Mouse (Mus musculus): Measurements from ENCODE around the gene Rab11b. TPM values are rescaled to one million over a fixed set of nuclear protein-coding genes. Genes with fewer than 3 reads are reported as not detected.
A peak's percentile ranks its signal among the peaks of the same experiment; 100 is the strongest.
"Not testable (repeated sequence)": the region's sequence is repeated elsewhere in the genome, so short reads cannot be mapped to it uniquely, and the experiment has no call there.

Rab11b gene
- polyA plus RNA-seq, 1 experiment from 2014 or later, result 504 TPM

DNA sequence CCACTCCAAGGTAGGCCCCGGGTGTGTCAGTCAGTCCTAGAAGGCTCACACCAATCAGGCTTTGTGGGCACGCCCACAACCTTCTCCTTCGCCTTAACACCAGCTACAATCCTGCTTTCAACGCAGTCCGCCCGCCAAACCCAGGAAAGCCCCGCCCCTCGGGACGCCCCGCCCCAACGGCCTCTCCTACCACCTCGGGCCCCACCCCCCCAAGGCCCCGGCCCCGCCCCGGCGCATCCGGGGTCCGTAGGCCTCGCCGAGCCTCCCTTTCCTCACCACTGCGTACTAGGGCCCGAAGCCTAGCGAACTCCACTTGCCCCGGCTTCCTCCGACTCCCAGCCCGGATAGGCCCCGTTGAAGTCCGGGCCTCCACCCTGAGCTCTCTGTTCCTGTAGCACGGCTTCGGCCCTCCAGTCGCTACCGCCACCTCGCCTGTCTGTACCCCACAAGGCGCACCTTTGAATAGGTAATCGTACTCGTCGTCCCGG, 519 bp downstream of the Rab11b start:
- peak overlapping the region; percentile 73 for H3K4me3 ChIP-seq
- peak overlapping the region; percentile 99 for H3K27ac ChIP-seq (replicated peaks)
- peak overlapping the region; percentile 94 for H3K9ac ChIP-seq
- peak; percentile 90 for ATAC-seq (ENCODE audit: low read depth)
- no peaks in the 10 kb centered on the region for H3K27me3 ChIP-seq
- no peaks in the 10 kb centered on the region; the same call in 1 of the 2 replicates for H3K36me3 ChIP-seq
- H3K4me2 ChIP-seq, result peak overlapping the region; percentile 89
- peaks cover 47% of the 10 kb centered on the region for H3K4me1 ChIP-seq (replicated peaks)
- WGBS, result 0% methylated on average over 35 of the region's 38 CpGs
- no peaks in the 10 kb centered on the region for H3K9me3 ChIP-seq

DNA sequence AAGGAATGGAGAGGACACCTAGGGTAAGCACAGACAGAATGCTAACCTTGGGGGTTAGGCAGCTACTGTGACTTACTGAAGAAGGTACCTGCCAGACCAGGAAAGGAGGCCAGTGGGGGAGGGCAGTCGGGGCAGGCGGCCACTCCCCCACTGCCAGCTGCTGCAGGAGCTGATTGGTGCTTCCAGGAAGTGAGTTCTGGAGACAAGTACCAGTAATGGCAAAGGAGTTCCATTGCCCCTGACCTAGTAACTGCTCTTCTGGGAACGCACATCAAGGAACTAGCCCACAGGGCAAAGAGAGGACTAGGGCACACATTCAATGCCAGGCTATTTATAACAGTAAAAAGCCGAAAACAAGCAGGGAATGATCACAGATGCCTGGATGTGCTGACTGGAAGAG, 3.1 kb downstream of the Rab11b start:
- Histone ChIP-seq H3K27ac (replicated peaks) (peak overlapping the region; percentile 49; the same call in 1 of the 2 replicates), H3K4me3 (no peak overlapping the region), H3K9ac (peak overlapping the region; percentile 49; the same call in 1 of the 2 replicates), H3K9me3 (no peaks in the 10 kb centered on the region), H3K27me3 (no peaks in the 10 kb centered on the region), H3K4me1 (replicated peaks) (peaks cover 66% of the 10 kb centered on the region), H3K4me2 (peak overlapping the region; percentile 21; the same call in 1 of the 2 replicates), H3K36me3 (no peaks in the 10 kb centered on the region; the same call in 1 of the 2 replicates)
- no peak for ATAC-seq (ENCODE audit: low read depth)
- 53% methylated on average over 4 of the region's 4 CpGs for WGBS

DNA sequence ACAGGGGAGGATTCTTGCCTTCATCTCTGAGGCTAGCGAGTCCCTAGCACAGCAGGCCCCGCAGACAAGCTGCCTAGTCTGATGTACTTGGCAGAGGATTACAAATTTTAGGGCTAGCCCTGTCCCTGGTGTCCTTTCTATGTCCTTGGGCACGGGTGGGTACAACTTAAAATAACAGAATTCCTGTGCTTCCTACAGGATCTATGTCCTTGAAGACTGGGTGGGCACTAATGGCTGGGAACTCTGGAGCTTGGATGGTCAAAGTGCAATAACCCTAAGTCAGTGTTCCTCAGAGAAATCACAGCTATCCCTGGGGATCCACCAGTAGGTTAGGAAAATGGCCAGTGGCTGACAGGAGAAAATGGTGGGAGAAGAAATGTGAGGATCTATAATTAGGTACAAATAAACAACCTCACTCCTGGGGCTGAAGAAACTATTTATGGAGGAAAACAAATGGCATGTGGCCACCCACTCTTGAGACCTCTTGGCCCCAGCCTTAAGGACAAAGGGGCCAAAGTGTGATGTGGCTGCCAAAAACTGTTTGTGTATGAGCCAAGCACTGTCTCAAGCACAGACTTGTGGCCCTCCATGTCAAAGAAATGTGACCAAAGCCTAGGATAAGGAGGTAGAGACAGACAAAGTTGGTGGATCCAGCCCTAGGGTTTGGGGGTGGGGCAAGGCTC, 4.1 kb downstream of the Rab11b start:
- no peak for ATAC-seq (ENCODE audit: low read depth)
- no peaks in the 10 kb centered on the region for H3K9me3 ChIP-seq
- no peak overlapping the region; the same call in 1 of the 2 replicates for H3K9ac ChIP-seq
- H3K27me3 ChIP-seq, result no peaks in the 10 kb centered on the region
- peaks cover 67% of the 10 kb centered on the region for H3K4me1 ChIP-seq (replicated peaks)
- 0 out of 2 replicates have a peak overlapping the region, but pooled peaks have one; percentile 13 for H3K4me2 ChIP-seq
- WGBS, result 94% methylated on average over 3 of the region's 3 CpGs
- H3K36me3 ChIP-seq, result peaks cover 6% of the 10 kb centered on the region; the same call in 1 of the 2 replicates
- H3K27ac ChIP-seq (replicated peaks), result peak overlapping the region; percentile 49; the same call in 1 of the 2 replicates
- no peak overlapping the region for H3K4me3 ChIP-seq

DNA sequence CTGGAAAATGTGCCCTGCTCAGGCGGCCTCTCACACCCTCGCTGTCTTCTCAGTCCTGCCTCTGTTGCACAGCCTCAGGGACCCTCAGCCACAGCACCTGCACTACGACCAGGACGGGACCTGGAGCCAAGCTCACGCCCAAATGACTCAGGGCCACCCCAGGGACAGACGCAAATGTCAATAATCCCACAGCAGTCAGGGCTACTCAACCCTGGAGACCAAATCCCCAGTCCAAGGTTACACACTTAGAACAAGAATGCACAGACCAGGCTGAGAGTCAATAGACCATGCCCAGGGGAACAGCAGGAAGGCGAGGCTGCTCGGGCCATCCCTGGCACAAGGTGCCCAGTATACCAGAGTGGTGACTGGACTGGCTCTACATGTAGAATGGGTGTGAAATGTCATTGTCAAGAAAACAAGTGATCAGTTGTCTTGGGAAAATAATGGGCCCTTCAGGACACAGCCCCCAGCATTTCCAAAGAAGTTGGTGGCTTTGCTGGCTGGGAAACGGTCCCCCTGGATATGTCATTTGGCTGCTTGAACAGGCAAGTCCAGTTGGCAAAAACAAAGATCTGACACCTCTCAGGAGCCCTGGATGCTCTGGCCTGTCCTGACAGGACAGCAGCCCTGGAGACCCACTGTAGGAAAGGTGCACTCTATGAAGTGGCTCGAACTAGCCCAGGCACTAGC, 4.8 kb downstream of the Rab11b start:
- Histone ChIP-seq H3K4me1 (replicated peaks) (peaks cover 72% of the 10 kb centered on the region), H3K9ac (peak overlapping the region; percentile 41; the same call in 1 of the 2 replicates), H3K27me3 (no peaks in the 10 kb centered on the region), H3K36me3 (peaks cover 13% of the 10 kb centered on the region; the same call in 1 of the 2 replicates), H3K4me3 (no peak overlapping the region), H3K4me2 (peak overlapping the region; percentile 13; the same call in 1 of the 2 replicates), H3K27ac (replicated peaks) (no peak overlapping the region; the same call in 1 of the 2 replicates), H3K9me3 (no peaks in the 10 kb centered on the region)
- WGBS, result 73% methylated on average over 10 of the region's 10 CpGs
- ATAC-seq (ENCODE audit: low read depth), result no peak

DNA sequence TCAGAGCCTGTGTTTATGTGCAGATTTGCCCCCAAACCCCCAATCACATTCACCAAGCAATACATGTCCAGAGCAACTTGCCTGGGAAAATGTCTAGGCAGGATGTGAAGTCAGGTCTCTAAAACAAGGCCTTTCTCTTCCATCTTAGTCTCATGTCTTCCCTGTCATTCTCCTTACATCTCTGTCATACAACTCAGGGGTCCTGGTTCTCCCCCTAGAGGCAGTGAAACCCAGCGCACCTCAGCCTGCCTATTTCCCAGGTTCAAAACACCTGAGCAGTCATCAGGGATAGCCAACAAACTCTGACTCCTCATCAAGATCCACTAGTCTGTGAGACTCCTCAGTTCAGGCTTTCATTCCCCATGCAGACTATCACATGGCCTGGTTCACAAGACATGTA, 5.7 kb downstream of the Rab11b start:
- Histone ChIP-seq H3K27ac (replicated peaks) (no peak overlapping the region), H3K4me3 (no peak overlapping the region), H3K9me3 (no peaks in the 10 kb centered on the region), H3K4me2 (no peak overlapping the region), H3K4me1 (replicated peaks) (peaks cover 72% of the 10 kb centered on the region), H3K9ac (no peak overlapping the region), H3K27me3 (no peaks in the 10 kb centered on the region), H3K36me3 (peaks cover 22% of the 10 kb centered on the region)
- WGBS, result 82% methylated on average over 1 of the region's 1 CpGs
- ATAC-seq (ENCODE audit: low read depth), result no peak

DNA sequence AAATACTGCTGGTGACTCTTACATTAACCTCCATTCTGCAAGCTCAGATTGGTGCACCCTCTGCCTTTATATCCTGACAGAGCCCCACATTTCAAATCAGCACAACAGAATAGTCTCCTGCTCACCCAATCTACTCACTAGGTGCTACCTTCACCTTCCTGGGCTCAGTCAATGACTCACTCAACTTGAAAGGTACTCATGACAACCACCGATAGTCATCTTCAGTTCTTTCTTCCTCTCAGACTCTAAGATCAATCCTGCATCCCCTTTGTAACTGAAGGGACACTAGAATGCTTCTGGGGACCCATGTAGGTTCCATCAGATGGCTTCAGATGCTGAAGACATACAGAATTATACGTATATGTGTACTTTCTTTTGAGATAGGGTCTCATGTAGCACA, 8.0 kb downstream of the Rab11b start:
- 97% methylated on average over 2 of the region's 2 CpGs for WGBS
- no peaks in the 10 kb centered on the region for H3K27me3 ChIP-seq
- H3K4me1 ChIP-seq (replicated peaks), result peaks cover 49% of the 10 kb centered on the region
- no peaks in the 10 kb centered on the region for H3K9me3 ChIP-seq
- no peak overlapping the region for H3K4me3 ChIP-seq
- H3K36me3 ChIP-seq, result peaks cover 43% of the 10 kb centered on the region
- H3K27ac ChIP-seq (replicated peaks), result no peak overlapping the region
- H3K9ac ChIP-seq, result no peak overlapping the region
- H3K4me2 ChIP-seq, result no peak overlapping the region
- no peak for ATAC-seq (ENCODE audit: low read depth)

DNA sequence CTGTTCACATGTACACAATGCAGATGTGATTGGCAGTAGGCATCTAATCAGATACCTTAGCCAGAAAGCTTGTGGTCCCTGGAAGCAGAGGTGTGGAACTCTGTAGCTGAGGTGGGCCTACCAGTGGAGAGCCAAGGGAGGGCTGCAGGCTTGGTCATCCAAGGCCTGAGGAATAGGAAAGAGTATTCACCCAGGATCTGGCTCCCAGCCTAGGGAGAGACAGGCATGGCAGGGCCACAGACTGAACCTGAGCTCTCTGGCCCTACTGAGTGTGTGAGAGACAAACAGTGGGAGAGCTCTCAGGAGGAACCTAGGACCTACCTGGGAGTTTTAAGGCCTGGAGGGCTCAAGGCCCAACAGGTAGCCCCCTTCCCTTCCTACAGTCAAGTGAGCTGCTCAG, 9.1 kb downstream of the Rab11b start:
- Histone ChIP-seq H3K27ac (replicated peaks) (no peak overlapping the region), H3K4me1 (replicated peaks) (peaks cover 38% of the 10 kb centered on the region), H3K4me2 (no peak overlapping the region), H3K9ac (no peak overlapping the region), H3K36me3 (peaks cover 46% of the 10 kb centered on the region), H3K4me3 (no peak overlapping the region), H3K27me3 (no peaks in the 10 kb centered on the region), H3K9me3 (no peaks in the 10 kb centered on the region)
- ATAC-seq (ENCODE audit: low read depth), result no peak

DNA sequence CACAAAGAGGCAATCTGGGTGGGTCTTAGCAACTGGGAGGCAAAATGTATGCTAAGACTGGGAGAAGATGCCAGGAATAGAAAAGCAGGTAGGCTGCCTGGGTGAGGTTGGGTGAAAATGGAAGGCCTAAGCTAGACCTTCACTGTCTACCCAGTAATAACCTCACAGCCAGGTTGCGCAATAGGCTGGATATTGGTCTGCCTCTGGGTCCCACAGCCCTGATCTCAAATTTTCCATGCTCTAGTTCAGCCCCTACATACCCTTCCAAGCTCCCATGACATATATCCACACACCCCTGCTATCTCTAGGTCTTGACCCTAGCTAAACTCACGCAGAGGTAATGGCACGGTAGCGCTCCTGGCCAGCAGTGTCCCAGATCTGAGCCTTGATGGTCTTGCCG, 10.9 kb downstream of the Rab11b start:
- H3K9me3 ChIP-seq, result no peaks in the 10 kb centered on the region
- H3K27me3 ChIP-seq, result no peaks in the 10 kb centered on the region
- no peak overlapping the region for H3K4me3 ChIP-seq
- H3K27ac ChIP-seq (replicated peaks), result no peak overlapping the region
- no peak overlapping the region for H3K9ac ChIP-seq
- no peak overlapping the region for H3K4me2 ChIP-seq
- H3K36me3 ChIP-seq, result peaks cover 59% of the 10 kb centered on the region
- 95% methylated on average over 5 of the region's 5 CpGs for WGBS
- peaks cover 21% of the 10 kb centered on the region for H3K4me1 ChIP-seq (replicated peaks)
- no peak for ATAC-seq (ENCODE audit: low read depth)

DNA sequence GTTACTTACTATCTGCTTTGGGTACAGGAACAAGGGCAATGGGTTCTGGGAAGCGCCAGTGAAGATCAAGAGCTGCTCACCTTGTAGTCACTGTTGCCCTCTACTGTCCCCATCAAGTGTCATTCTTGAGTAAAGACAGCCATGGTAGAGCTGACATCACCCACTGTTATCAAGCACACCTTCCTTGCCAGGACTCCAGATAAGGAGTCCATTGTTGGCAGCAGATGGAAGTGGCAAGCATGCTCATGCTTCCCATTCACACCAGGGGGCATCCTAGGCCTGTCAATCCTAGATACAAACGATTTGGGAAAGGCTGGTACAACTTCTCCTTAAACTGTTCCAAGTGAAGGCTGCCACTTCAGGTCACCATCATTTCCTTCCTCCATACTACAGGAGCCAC, 14.3 kb downstream of the Rab11b start:
- no peak overlapping the region for H3K27ac ChIP-seq (replicated peaks)
- ATAC-seq (ENCODE audit: low read depth), result no peak
- peaks cover 2% of the 10 kb centered on the region; the same call in 1 of the 2 replicates for H3K4me1 ChIP-seq (replicated peaks)
- H3K27me3 ChIP-seq, result no peaks in the 10 kb centered on the region
- 88% methylated on average over 2 of the region's 2 CpGs for WGBS
- no peak overlapping the region for H3K4me2 ChIP-seq
- H3K9me3 ChIP-seq, result no peaks in the 10 kb centered on the region
- H3K4me3 ChIP-seq, result no peak overlapping the region
- H3K36me3 ChIP-seq, result peaks cover 51% of the 10 kb centered on the region
- H3K9ac ChIP-seq, result no peak overlapping the region

DNA sequence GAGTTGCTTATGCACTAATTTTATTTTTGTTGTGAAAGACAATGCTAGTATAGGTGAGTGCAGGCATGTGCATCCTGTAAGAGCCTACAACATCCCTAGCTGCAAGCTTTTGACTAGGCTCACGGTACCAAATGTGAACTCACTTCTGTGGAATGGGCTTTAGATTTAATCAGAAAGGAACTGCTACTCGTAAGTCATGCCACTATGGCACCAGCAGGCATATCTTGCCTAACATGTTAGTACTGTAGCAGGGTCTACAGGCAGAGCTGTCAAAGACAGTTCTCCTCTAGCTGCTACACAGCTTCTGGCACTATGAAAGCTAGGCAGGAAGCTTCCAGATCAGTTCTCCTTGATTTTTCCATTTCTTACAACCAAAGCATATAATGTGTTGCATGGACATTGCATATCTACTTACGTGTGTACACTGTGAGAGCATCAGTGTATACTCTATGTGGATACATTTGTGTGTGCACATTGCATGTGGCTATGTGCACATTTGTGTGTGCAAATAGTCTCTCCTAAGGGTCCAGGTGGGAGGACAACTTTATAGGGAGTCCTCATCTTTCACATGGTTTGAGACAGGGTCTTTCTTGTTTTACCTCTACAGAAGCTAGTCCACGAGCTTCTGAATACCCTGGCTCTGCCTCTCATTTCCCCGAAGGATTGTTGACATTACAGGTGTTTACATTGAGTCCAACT, 15.5 kb downstream of the Rab11b start:
- Histone ChIP-seq H3K4me1 (replicated peaks) (no peaks in the 10 kb centered on the region), H3K4me3 (no peak overlapping the region), H3K9me3 (no peaks in the 10 kb centered on the region), H3K4me2 (no peak overlapping the region), H3K27ac (replicated peaks) (no peak overlapping the region), H3K36me3 (peaks cover 40% of the 10 kb centered on the region), H3K9ac (no peak overlapping the region), H3K27me3 (no peaks in the 10 kb centered on the region)
- WGBS, result 92% methylated on average over 5 of the region's 5 CpGs
- no peak for ATAC-seq (ENCODE audit: low read depth)

DNA sequence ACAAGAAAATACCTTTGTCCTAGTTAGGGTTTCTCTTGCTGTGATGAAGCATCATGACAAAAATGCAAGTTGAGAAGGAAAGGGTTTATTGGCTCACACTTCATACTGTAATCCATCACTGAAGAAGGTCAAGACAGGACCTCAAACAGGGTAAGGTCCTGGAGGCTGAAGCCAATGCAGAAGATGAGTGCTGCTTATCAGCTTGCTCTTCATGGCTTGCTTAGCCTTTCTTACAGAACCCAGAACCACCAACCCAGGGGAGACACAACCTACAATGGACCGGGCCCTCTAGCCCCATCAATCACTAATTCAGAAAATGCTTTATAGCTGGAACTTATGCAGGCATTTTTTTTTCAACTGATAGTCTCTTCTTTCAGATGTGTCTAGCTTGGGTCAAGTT, 17.9 kb downstream of the Rab11b start:
- Histone ChIP-seq H3K4me2 (no peak overlapping the region), H3K27ac (replicated peaks) (no peak overlapping the region), H3K9ac (no peak overlapping the region), H3K36me3 (peaks cover 16% of the 10 kb centered on the region), H3K9me3 (no peaks in the 10 kb centered on the region), H3K4me3 (no peak overlapping the region), H3K27me3 (no peaks in the 10 kb centered on the region), H3K4me1 (replicated peaks) (no peaks in the 10 kb centered on the region)
- 94% methylated on average over 1 of the region's 1 CpGs for WGBS
- no peak for ATAC-seq (ENCODE audit: low read depth)

DNA sequence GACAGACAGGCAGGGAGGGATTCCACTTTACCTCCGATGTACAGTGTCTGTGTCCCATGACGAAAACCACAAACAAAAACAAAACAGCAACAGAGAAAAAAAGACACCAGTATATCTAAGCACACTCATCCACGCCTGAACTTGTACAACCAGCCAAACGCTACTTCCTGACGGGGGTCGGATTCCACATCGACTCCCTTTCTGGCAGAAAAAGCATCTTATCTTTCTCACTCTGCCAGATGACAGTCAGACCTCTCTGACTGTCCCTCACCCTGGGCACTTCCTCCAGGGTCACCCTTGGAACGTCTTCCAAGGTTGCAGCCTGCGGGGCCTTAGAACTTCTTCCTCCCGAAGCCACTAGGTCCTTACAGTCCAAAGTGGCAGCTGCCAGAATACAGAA, 26.8 kb downstream of the Rab11b start:
- WGBS, result 88% methylated on average over 10 of the region's 10 CpGs
- H3K36me3 ChIP-seq, result not testable (repeated sequence)

More for the DNA sequence above, 26.8 kb downstream of the Rab11b start:
- H3K4me1 ChIP-seq (replicated peaks); H3K9ac ChIP-seq; H3K27me3 ChIP-seq; ATAC-seq (ENCODE audit: low read depth); H3K9me3 ChIP-seq; H3K4me2 ChIP-seq; H3K27ac ChIP-seq (replicated peaks); H3K4me3 ChIP-seq: not testable (repeated sequence)
